Comparison of ENCODE assay signal across 9 mouse cellular contexts in genomic region chr9:120184499-120184898, GRCm38 (mm10). TPM values are rescaled to one million over a fixed set of nuclear protein-coding genes. Genes with fewer than 3 reads are reported as not detected.
A peak's percentile ranks its signal among the peaks of the same experiment; 100 is the strongest.
DNase-seq lines count a peak whose midpoint lies in the region; ATAC-seq and TF ChIP-seq lines count a peak whose summit lies in the region.
"Had no signal": no experiment of that assay in that cellular context is flagged by ENCODE, and none has a peak within 500 bp of the region (broad histone marks: within the 10 kb centered on the region; RNA-seq: fewer than 3 reads in every experiment).

No protein-coding gene starts in this region.

- H3K4me2 ChIP-seq in limb, embryonic 11.5 days (ENCODE audit: low read depth, severe bottlenecking) = no peak overlapping the region
- peak overlapping the region; percentile 6; the same call in 1 of the 2 replicates for H3K4me2 ChIP-seq in forebrain, embryonic 12.5 days
- H3K4me2 ChIP-seq in hindbrain, embryonic 16.5 days (ENCODE audit: low read length) = peak overlapping the region; percentile 31
- no peak overlapping the region for H3K4me2 ChIP-seq in limb, embryonic 14.5 days (replicated peaks; ENCODE audit: low read depth, low read length, severe bottlenecking)

- no peak for TF ChIP-seq POLR2A in limb, embryonic 14.5 days (IDR thresholded peaks at IDR 0.05; ENCODE audit: borderline replicate concordance, extremely low read depth, insufficient read depth, insufficient read length)

- 38% methylated on average over 13 of the region's 13 CpGs for WGBS in limb, embryonic 11.5 days
- WGBS in limb, embryonic 10.5 days = 35% methylated on average over 13 of the region's 13 CpGs
- WGBS in forebrain, embryonic 12.5 days = 38% methylated on average over 13 of the region's 13 CpGs
- 38% methylated on average over 13 of the region's 13 CpGs for WGBS in hindbrain, embryonic 16.5 days
- 31% methylated on average over 13 of the region's 13 CpGs for WGBS in limb, embryonic 14.5 days

- no peaks in the 10 kb centered on the region for H3K4me1 ChIP-seq in limb, embryonic 11.5 days (ENCODE audit: control insufficient read depth, insufficient read depth, low read length)
- H3K4me1 ChIP-seq in limb, embryonic 10.5 days = no peaks in the 10 kb centered on the region
- H3K4me1 ChIP-seq in forebrain, embryonic 12.5 days = no peaks in the 10 kb centered on the region
- H3K4me1 ChIP-seq in hindbrain, embryonic 16.5 days (ENCODE audit: control insufficient read depth, insufficient read depth, low read depth, low read length) = no peaks in the 10 kb centered on the region
- no peaks in the 10 kb centered on the region for H3K4me1 ChIP-seq in limb, embryonic 14.5 days (ENCODE audit: control insufficient read depth, insufficient read depth, low read length)

- no peak overlapping the region for H3K27ac ChIP-seq in limb, embryonic 11.5 days (replicated peaks; ENCODE audit: low read depth, low read length)
- H3K27ac ChIP-seq in limb, embryonic 10.5 days = no peak overlapping the region
- no peak overlapping the region for H3K27ac ChIP-seq in forebrain, embryonic 12.5 days
- no peak overlapping the region for H3K27ac ChIP-seq in hindbrain, embryonic 16.5 days (ENCODE audit: low read depth, low read length)
- no peak overlapping the region for H3K27ac ChIP-seq in limb, embryonic 14.5 days (replicated peaks; ENCODE audit: low read depth, low read length)
- H3K27ac ChIP-seq: macrophage had no signal

- H3K4me3 ChIP-seq in limb, embryonic 11.5 days (ENCODE audit: low read depth, low read length) = no peak overlapping the region
- H3K4me3 ChIP-seq in limb, embryonic 10.5 days = no peak overlapping the region
- H3K4me3 ChIP-seq in forebrain, embryonic 12.5 days (replicated peaks) = no peak overlapping the region
- H3K4me3 ChIP-seq in hindbrain, embryonic 16.5 days (ENCODE audit: low read length) = peak overlapping the region; percentile 10; the same call in 1 of the 2 replicates
- no peak overlapping the region for H3K4me3 ChIP-seq in limb, embryonic 14.5 days (replicated peaks; ENCODE audit: low read length)

- H3K9ac ChIP-seq in limb, embryonic 11.5 days (ENCODE audit: low read length) = no peak overlapping the region
- H3K9ac ChIP-seq in forebrain, embryonic 12.5 days = no peak overlapping the region
- H3K9ac ChIP-seq in hindbrain, embryonic 16.5 days (ENCODE audit: low read depth, low read length) = peak overlapping the region; percentile 6; the same call in 1 of the 2 replicates
- H3K9ac ChIP-seq in limb, embryonic 14.5 days (ENCODE audit: low read depth, low read length, severe bottlenecking) = no peak overlapping the region

- H3K27me3 ChIP-seq in limb, embryonic 11.5 days (ENCODE audit: control insufficient read depth, insufficient read depth, low read length) = no peaks in the 10 kb centered on the region
- H3K27me3 ChIP-seq in limb, embryonic 10.5 days (ENCODE audit: low read depth, poor library complexity, severe bottlenecking) = no peaks in the 10 kb centered on the region
- no peaks in the 10 kb centered on the region for H3K27me3 ChIP-seq in forebrain, embryonic 12.5 days
- H3K27me3 ChIP-seq in hindbrain, embryonic 16.5 days (replicated peaks; ENCODE audit: control insufficient read depth, insufficient read depth, low read length) = no peaks in the 10 kb centered on the region
- H3K27me3 ChIP-seq in limb, embryonic 14.5 days (ENCODE audit: control insufficient read depth, insufficient read depth, low read length) = no peaks in the 10 kb centered on the region

- ATAC-seq in limb, embryonic 11.5 days (ENCODE audit: insufficient number of reproducible peaks, low FRiP score, low TSS enrichment, low read depth) = no peak
- ATAC-seq in forebrain, embryonic 12.5 days (ENCODE audit: low FRiP score) = no peak
- no peak for ATAC-seq in hindbrain, embryonic 16.5 days
- no peak for ATAC-seq in limb, embryonic 14.5 days (ENCODE audit: low FRiP score, low read depth)

- no peaks in the 10 kb centered on the region for H3K36me3 ChIP-seq in limb, embryonic 11.5 days (ENCODE audit: control insufficient read depth, insufficient read depth, low read length)
- no peaks in the 10 kb centered on the region for H3K36me3 ChIP-seq in limb, embryonic 10.5 days
- H3K36me3 ChIP-seq in forebrain, embryonic 12.5 days (replicated peaks) = no peaks in the 10 kb centered on the region
- no peaks in the 10 kb centered on the region for H3K36me3 ChIP-seq in hindbrain, embryonic 16.5 days (ENCODE audit: control insufficient read depth, insufficient read depth, low read length)
- no peaks in the 10 kb centered on the region for H3K36me3 ChIP-seq in limb, embryonic 14.5 days (ENCODE audit: control insufficient read depth, insufficient read depth, low read length)

- peak; percentile 52 for DNase-seq in limb, embryonic 11.5 days (ENCODE audit: low spot score)
- no peak for DNase-seq in limb, embryonic 10.5 days (ENCODE audit: low spot score)
- DNase-seq in adrenal gland, postnatal 36 days = peak; percentile 62 to 66
- DNase-seq in limb, embryonic 14.5 days (ENCODE audit: low spot score) = peak; percentile 65
- DNase-seq in retina, postnatal 7 days (ENCODE audit: low read depth, low spot score) = peak; percentile 31
- DNase-seq in yolk sac, embryonic 10.5 days (ENCODE audit: low spot score) = no peak

- no peaks in the 10 kb centered on the region for H3K9me3 ChIP-seq in limb, embryonic 11.5 days (ENCODE audit: control insufficient read depth, low read length)
- no peaks in the 10 kb centered on the region for H3K9me3 ChIP-seq in limb, embryonic 10.5 days (replicated peaks)
- H3K9me3 ChIP-seq in forebrain, embryonic 12.5 days = no peaks in the 10 kb centered on the region
- no peaks in the 10 kb centered on the region for H3K9me3 ChIP-seq in hindbrain, embryonic 16.5 days (ENCODE audit: control insufficient read depth, low read length)
- no peaks in the 10 kb centered on the region for H3K9me3 ChIP-seq in limb, embryonic 14.5 days (ENCODE audit: control insufficient read depth, low read length)

RNA-seq across cellular contexts. Expression of gene Mobp, which starts 35.0 kb away (rescaled TPM):
- polyA plus RNA-seq in limb, embryonic 11.5 days (2014; fragmentation: Nextera tagmentation; extraction: Ambion mirVana) = not detected in 2 replicates
- not detected in 2 replicates for polyA plus RNA-seq in limb, embryonic 10.5 days (2016; fragmentation: Nextera tagmentation; extraction: Ambion mirVana)
- under 1 TPM in 1 of 2 experiments, not detected in 1; 0.10 TPM for total RNA-seq in adrenal gland, postnatal 36 days (2021)
- polyA plus RNA-seq in forebrain, embryonic 12.5 days (2016; fragmentation: Nextera tagmentation; extraction: Ambion mirVana) = 1.3 and 1.7 TPM in 2 replicates
- polyA plus RNA-seq in hindbrain, embryonic 16.5 days (2015; fragmentation: Nextera tagmentation; extraction: Ambion mirVana) = 0.20 and 0.21 TPM in 2 replicates
- polyA plus RNA-seq in limb, embryonic 14.5 days (2012; rRNA removed) = not detected in 2 replicates
- polyA plus RNA-seq in limb, embryonic 14.5 days (2014; fragmentation: Nextera tagmentation; extraction: Ambion mirVana) = not detected in 2 replicates
- polyA plus RNA-seq: macrophage had no signal

RNA-seq across cellular contexts. Expression of gene Rpsa, which starts 57.0 kb away (rescaled TPM):
- 1,600 and 1,665 TPM in 2 replicates for polyA plus RNA-seq in limb, embryonic 11.5 days (2014; fragmentation: Nextera tagmentation; extraction: Ambion mirVana)
- 1,497 and 1,677 TPM in 2 replicates for polyA plus RNA-seq in limb, embryonic 10.5 days (2016; fragmentation: Nextera tagmentation; extraction: Ambion mirVana)
- 100 to 1,000 TPM; 746 to 780 TPM for total RNA-seq in adrenal gland, postnatal 36 days (2021)
- 997 and 1,048 TPM in 2 replicates for polyA plus RNA-seq in forebrain, embryonic 12.5 days (2016; fragmentation: Nextera tagmentation; extraction: Ambion mirVana)
- 939 and 943 TPM in 2 replicates for polyA plus RNA-seq in hindbrain, embryonic 16.5 days (2015; fragmentation: Nextera tagmentation; extraction: Ambion mirVana)
- 2,717 and 3,331 TPM in 2 replicates for polyA plus RNA-seq in limb, embryonic 14.5 days (2012; rRNA removed)
- 2,066 and 2,128 TPM in 2 replicates for polyA plus RNA-seq in limb, embryonic 14.5 days (2014; fragmentation: Nextera tagmentation; extraction: Ambion mirVana)

Comparison
In these comparisons a context has a peak if more than half of its experiments do, and no peak if none do; other contexts are left out.
1. DNase-seq: peak in limb, embryonic 11.5 days (single experiment), adrenal gland, postnatal 36 days (2 of 2), limb, embryonic 14.5 days (single experiment) and retina, postnatal 7 days (single experiment); none in limb, embryonic 10.5 days (single experiment) and yolk sac, embryonic 10.5 days (single experiment).
2. H3K4me2 ChIP-seq: peak in forebrain, embryonic 12.5 days (single experiment) and hindbrain, embryonic 16.5 days (single experiment); none in limb, embryonic 11.5 days (single experiment) and limb, embryonic 14.5 days (single experiment).